Mouse (Mus musculus): ENCODE measurements around the gene Cln5. TPM values are rescaled to one million over a fixed set of nuclear protein-coding genes. Genes with fewer than 3 reads are reported as not detected.

Cln5 gene
- total and polyA plus RNA-seq, 3 experiments, result 12.7 to 20.3 (median 19.1) TPM

- H3K27me3 ChIP-seq (ENCODE audit: control insufficient read depth, insufficient read depth, low read length), result no peaks in the 10 kb centered on the region
- H3K36me3 ChIP-seq (ENCODE audit: control insufficient read depth, insufficient read depth, low read length), result no peaks in the 10 kb centered on the region
- TF ChIP-seq CTCF (IDR thresholded peaks at IDR 0.05), result no peak
- TF ChIP-seq EP300 (IDR thresholded peaks at IDR 0.05; ENCODE audit: insufficient read depth, low read depth, low read length), result no peak
- TF ChIP-seq POLR2A (IDR thresholded peaks at IDR 0.05; ENCODE audit: insufficient read depth, low read depth, low read length), result no peak
- no peaks in the 10 kb centered on the region for H3K79me2 ChIP-seq (replicated peaks; ENCODE audit: control insufficient read depth, insufficient read depth, low read length)
- no peak overlapping the region for H3K4me3 ChIP-seq
- 76% methylated on average over 10 of the region's 10 CpGs for WGBS
- no peaks in the 10 kb centered on the region for H3K4me1 ChIP-seq (ENCODE audit: control insufficient read depth, insufficient read depth, low read length)
- H3K9ac ChIP-seq (ENCODE audit: low read depth, low read length), result no peak overlapping the region
- H3K27ac ChIP-seq, result no peak overlapping the region
- DNase-seq, result no peak
- intact Hi-C loops (cut with DNase I), result no loop called here
These were observed 10.5 kb upstream of the Cln5 start for GRCm38 (mm10) chr14:103059495-103059894.

- 10% methylated on average over 10 of the region's 10 CpGs for WGBS
- Histone ChIP-seq H3K79me2 (replicated peaks; ENCODE audit: control insufficient read depth, insufficient read depth, low read length) (no peaks in the 10 kb centered on the region), H3K36me3 (ENCODE audit: control insufficient read depth, insufficient read depth, low read length) (no peaks in the 10 kb centered on the region), H3K9ac (ENCODE audit: low read depth, low read length) (no peak overlapping the region), H3K4me3 (no peak overlapping the region), H3K27me3 (ENCODE audit: control insufficient read depth, insufficient read depth, low read length) (no peaks in the 10 kb centered on the region), H3K27ac (no peak overlapping the region), H3K4me1 (ENCODE audit: control insufficient read depth, insufficient read depth, low read length) (peaks cover 1% of the 10 kb centered on the region; the same call in 1 of the 2 replicates)
- peak; percentile 69 to 84 for DNase-seq
- TF ChIP-seq CTCF (IDR thresholded peaks at IDR 0.05) (peak; percentile 96; the same call in 1 of the 2 replicates), EP300 (IDR thresholded peaks at IDR 0.05; ENCODE audit: insufficient read depth, low read depth, low read length) (0 out of 2 replicates have a peak, but pooled peaks have one; percentile 15), POLR2A (IDR thresholded peaks at IDR 0.05; ENCODE audit: insufficient read depth, low read depth, low read length) (no peak)
- intact Hi-C loops (cut with DNase I), result loop anchor here (2.0 to 5.0 kb wide), 4 partner anchors 62 to 472 kb away; no protein-coding TSS in a partner anchor
These were observed 4.5 kb upstream of the Cln5 start for GRCm38 (mm10) chr14:103065294-103066167.

GRCm38 (mm10) chr14:103069465-103069863 lies 552 bp upstream of the Cln5 start:
- H3K4me1 ChIP-seq (ENCODE audit: control insufficient read depth, insufficient read depth, low read length), result peaks cover 1% of the 10 kb centered on the region; the same call in 1 of the 2 replicates
- 9% methylated on average over 12 of the region's 12 CpGs for WGBS
- TF ChIP-seq POLR2A (IDR thresholded peaks at IDR 0.05; ENCODE audit: insufficient read depth, low read depth, low read length) (no peak), EP300 (IDR thresholded peaks at IDR 0.05; ENCODE audit: insufficient read depth, low read depth, low read length) (no peak), CTCF (IDR thresholded peaks at IDR 0.05) (no peak)
- intact Hi-C loops (cut with DNase I), result loop anchor here (5.0 kb wide), 3 partner anchors 58 to 468 kb away; no protein-coding TSS in a partner anchor
- H3K4me3 ChIP-seq, result peak overlapping the region; percentile 71
- H3K36me3 ChIP-seq (ENCODE audit: control insufficient read depth, insufficient read depth, low read length), result no peaks in the 10 kb centered on the region
- H3K27ac ChIP-seq, result peak overlapping the region; percentile 93
- H3K27me3 ChIP-seq (ENCODE audit: control insufficient read depth, insufficient read depth, low read length), result no peaks in the 10 kb centered on the region
- DNase-seq, result peak in 1 of 2 experiments; percentile 34
- H3K79me2 ChIP-seq (replicated peaks; ENCODE audit: control insufficient read depth, insufficient read depth, low read length), result no peaks in the 10 kb centered on the region
- peak overlapping the region; percentile 64 for H3K9ac ChIP-seq (ENCODE audit: low read depth, low read length)

- peak overlapping the region; percentile 93 for H3K27ac ChIP-seq
- WGBS, result 2% methylated on average over 10 of the region's 10 CpGs
- H3K4me3 ChIP-seq, result peak overlapping the region; percentile 71
- intact Hi-C loops (cut with DNase I), result loop anchor here (1.0 kb wide), 1 partner anchor 29 kb away; the partner anchor contains the start of gene Fbxl3
- H3K9ac ChIP-seq (ENCODE audit: low read depth, low read length), result peak overlapping the region; percentile 98
- no peak for TF ChIP-seq CTCF (IDR thresholded peaks at IDR 0.05)
- TF ChIP-seq EP300 (IDR thresholded peaks at IDR 0.05; ENCODE audit: insufficient read depth, low read depth, low read length), result no peak
- no peak for TF ChIP-seq POLR2A (IDR thresholded peaks at IDR 0.05; ENCODE audit: insufficient read depth, low read depth, low read length)
- no peaks in the 10 kb centered on the region for H3K79me2 ChIP-seq (replicated peaks; ENCODE audit: control insufficient read depth, insufficient read depth, low read length)
- peak; percentile 39 to 49 for DNase-seq
- H3K4me1 ChIP-seq (ENCODE audit: control insufficient read depth, insufficient read depth, low read length), result peaks cover 1% of the 10 kb centered on the region; the same call in 1 of the 2 replicates
- H3K27me3 ChIP-seq (ENCODE audit: control insufficient read depth, insufficient read depth, low read length), result no peaks in the 10 kb centered on the region
- no peaks in the 10 kb centered on the region for H3K36me3 ChIP-seq (ENCODE audit: control insufficient read depth, insufficient read depth, low read length)
These were observed 774 bp downstream of the Cln5 start for GRCm38 (mm10) chr14:103070790-103071189.

- Histone ChIP-seq H3K4me3 (no peak overlapping the region), H3K4me1 (ENCODE audit: control insufficient read depth, insufficient read depth, low read length) (peaks cover 1% of the 10 kb centered on the region; the same call in 1 of the 2 replicates), H3K79me2 (replicated peaks; ENCODE audit: control insufficient read depth, insufficient read depth, low read length) (no peaks in the 10 kb centered on the region), H3K9ac (ENCODE audit: low read depth, low read length) (no peak overlapping the region), H3K27ac (no peak overlapping the region), H3K36me3 (ENCODE audit: control insufficient read depth, insufficient read depth, low read length) (peaks cover 3% of the 10 kb centered on the region; the same call in 1 of the 2 replicates), H3K27me3 (ENCODE audit: control insufficient read depth, insufficient read depth, low read length) (no peaks in the 10 kb centered on the region)
- TF ChIP-seq EP300 (IDR thresholded peaks at IDR 0.05; ENCODE audit: insufficient read depth, low read depth, low read length) (no peak), CTCF (IDR thresholded peaks at IDR 0.05) (no peak), POLR2A (IDR thresholded peaks at IDR 0.05; ENCODE audit: insufficient read depth, low read depth, low read length) (no peak)
- intact Hi-C loops (cut with DNase I), result no loop called here
- WGBS, result 89% methylated on average over 12 of the region's 12 CpGs
- no peak for DNase-seq
These were observed 1.5 kb downstream of the Cln5 start for GRCm38 (mm10) chr14:103071471-103071870.

Measured in heart, adult 2 months (tissue).